ENCODE assay signal across 8 mouse cellular contexts in the genomic region with DNA sequence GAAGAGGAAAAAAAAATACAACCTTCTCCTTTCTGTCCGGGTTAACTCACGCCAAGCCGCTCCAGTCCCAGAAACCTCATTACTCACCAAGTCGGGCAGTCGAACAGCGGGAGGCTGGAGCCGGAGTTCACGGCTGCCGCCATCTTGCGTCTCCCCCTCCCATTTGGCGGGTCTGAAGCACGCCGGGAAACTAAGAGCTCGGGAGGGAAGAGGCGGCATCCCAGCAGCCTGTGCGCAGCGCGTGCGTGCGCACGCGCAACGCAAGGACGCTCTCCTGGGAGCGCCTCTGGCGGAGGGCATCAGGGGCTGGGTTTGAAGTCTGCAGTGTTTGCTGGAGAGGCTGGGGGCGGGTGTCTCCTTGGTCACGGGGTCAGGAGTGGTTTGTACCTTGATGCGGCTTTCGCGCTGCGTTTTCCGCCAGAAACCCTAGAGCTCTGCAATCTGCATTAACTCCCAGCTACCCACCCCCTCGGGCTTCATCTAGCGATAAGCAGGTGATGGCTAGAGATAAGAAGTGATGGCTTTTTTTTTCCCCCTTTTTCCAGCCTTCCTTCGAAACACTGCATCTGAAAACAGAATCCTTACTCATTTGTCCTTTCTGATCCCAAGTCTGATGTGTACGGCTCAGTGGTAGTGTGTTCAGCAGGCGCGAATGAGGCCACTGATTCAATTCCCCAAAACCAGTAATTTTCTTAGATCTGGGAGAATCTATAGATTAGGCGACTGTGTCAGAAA. TPM values are rescaled to one million over a fixed set of nuclear protein-coding genes. Genes with fewer than 3 reads are reported as not detected.
A peak's percentile ranks its signal among the peaks of the same experiment; 100 is the strongest.
DNase-seq lines count a peak whose midpoint lies in the region; ATAC-seq and TF ChIP-seq lines count a peak whose summit lies in the region.

A gene (minus strand): TSS at position 200 of the 735 bp plus-strand sequence.

- H3K9ac ChIP-seq in heart, embryonic 12.5 days = peak within 1 kb of the TSS; percentile 87
- H3K9ac ChIP-seq in kidney, postnatal 0 days (ENCODE audit: low read depth, low read length) = peak within 1 kb of the TSS; percentile 88
- peak within 1 kb of the TSS; percentile 94 for H3K9ac ChIP-seq in liver, embryonic 11.5 days (ENCODE audit: low read depth, low read length)
- H3K9ac ChIP-seq in stomach, embryonic 14.5 days (replicated peaks; ENCODE audit: low read depth, low read length) = peak within 1 kb of the TSS; percentile 89

- H3K36me3 ChIP-seq in heart, embryonic 12.5 days = peaks cover 38% of the 10 kb centered on the region
- H3K36me3 ChIP-seq in kidney, postnatal 0 days (ENCODE audit: insufficient read depth, low read length) = peaks cover 9% of the 10 kb centered on the region; the same call in 1 of the 2 replicates
- H3K36me3 ChIP-seq in liver, embryonic 11.5 days (ENCODE audit: control insufficient read depth, insufficient read depth, low read length) = peaks cover 16% of the 10 kb centered on the region
- H3K36me3 ChIP-seq in stomach, embryonic 14.5 days (ENCODE audit: control insufficient read depth, insufficient read depth, low read length) = peaks cover 22% of the 10 kb centered on the region

- peak; percentile 99 for ATAC-seq in erythroid progenitor cell, adult 5-6 weeks (replicated peaks; ENCODE audit: low FRiP score, poor library complexity, severe bottlenecking)
- peak; percentile 95 for ATAC-seq in heart, embryonic 12.5 days (ENCODE audit: insufficient number of reproducible peaks, low FRiP score)
- ATAC-seq in kidney, postnatal 0 days (replicated peaks; ENCODE audit: low FRiP score, low read depth) = peak; percentile 98
- ATAC-seq in liver, embryonic 11.5 days (replicated peaks; ENCODE audit: low FRiP score) = peak; percentile 98
- ATAC-seq in stomach, embryonic 14.5 days (ENCODE audit: insufficient number of reproducible peaks, insufficient read depth, low FRiP score, low read depth) = peak; percentile 99

- H3K4me2 ChIP-seq in heart, embryonic 12.5 days = peak within 1 kb of the TSS; percentile 87
- peak within 1 kb of the TSS; percentile 96 for H3K4me2 ChIP-seq in kidney, postnatal 0 days (ENCODE audit: low read length)
- H3K4me2 ChIP-seq in liver, embryonic 11.5 days = peak within 1 kb of the TSS; percentile 69
- H3K4me2 ChIP-seq in stomach, embryonic 14.5 days (replicated peaks; ENCODE audit: low read depth, low read length) = peak within 1 kb of the TSS; percentile 71

- under 1% methylated on average over 40 of the region's 40 CpGs for WGBS in heart, embryonic 12.5 days
- WGBS in kidney, postnatal 0 days = 1% methylated on average over 40 of the region's 40 CpGs
- WGBS in liver, embryonic 11.5 days = 1% methylated on average over 40 of the region's 40 CpGs
- under 1% methylated on average over 40 of the region's 40 CpGs for WGBS in stomach, embryonic 14.5 days

- H3K4me3 ChIP-seq in heart, embryonic 12.5 days = peak within 1 kb of the TSS; percentile 76
- peak within 1 kb of the TSS; percentile 82 for H3K4me3 ChIP-seq in kidney, postnatal 0 days (replicated peaks; ENCODE audit: low read depth, low read length)
- H3K4me3 ChIP-seq in liver, embryonic 11.5 days (ENCODE audit: low read depth, low read length) = peak within 1 kb of the TSS; percentile 84
- H3K4me3 ChIP-seq in stomach, embryonic 14.5 days (ENCODE audit: low read depth, low read length) = peak within 1 kb of the TSS; percentile 93

- DNase-seq in CD4-positive helper T cell, adult 2 months (ENCODE audit: low read depth, low spot score) = peak; percentile 99
- DNase-seq in brain, embryonic 18.5 days (ENCODE audit: low read depth, low spot score) = peak; percentile 90
- DNase-seq in kidney, postnatal 0 days (ENCODE audit: low spot score) = peak; percentile 97
- DNase-seq in liver, embryonic 11.5 days (ENCODE audit: low spot score) = peak; percentile 86
- DNase-seq in naive thymus-derived CD4-positive, alpha-beta T cell, adult 2 months (ENCODE audit: low read depth) = peak; percentile 94

- no peaks in the 10 kb centered on the region for H3K9me3 ChIP-seq in heart, embryonic 12.5 days (replicated peaks)
- H3K9me3 ChIP-seq in kidney, postnatal 0 days (replicated peaks; ENCODE audit: low read length) = no peaks in the 10 kb centered on the region
- no peaks in the 10 kb centered on the region for H3K9me3 ChIP-seq in liver, embryonic 11.5 days (ENCODE audit: control insufficient read depth, low read length)
- no peaks in the 10 kb centered on the region for H3K9me3 ChIP-seq in stomach, embryonic 14.5 days (ENCODE audit: control insufficient read depth, low read depth, low read length)

- peak; percentile 65 for TF ChIP-seq CTCF in kidney, postnatal 0 days (IDR thresholded peaks at IDR 0.05; ENCODE audit: low read depth)

- no peaks in the 10 kb centered on the region for H3K27me3 ChIP-seq in heart, embryonic 12.5 days (replicated peaks)
- no peaks in the 10 kb centered on the region for H3K27me3 ChIP-seq in kidney, postnatal 0 days (ENCODE audit: insufficient read depth, low read length)
- no peaks in the 10 kb centered on the region for H3K27me3 ChIP-seq in liver, embryonic 11.5 days (replicated peaks; ENCODE audit: control insufficient read depth, insufficient read depth, low read length)
- no peaks in the 10 kb centered on the region for H3K27me3 ChIP-seq in stomach, embryonic 14.5 days (ENCODE audit: control insufficient read depth, insufficient read depth, low read length)

- H3K27ac ChIP-seq in heart, embryonic 12.5 days (ENCODE audit: poor library complexity, severe bottlenecking) = peak within 1 kb of the TSS; percentile 74
- peak within 1 kb of the TSS; percentile 73 for H3K27ac ChIP-seq in kidney, postnatal 0 days
- H3K27ac ChIP-seq in liver, embryonic 11.5 days (ENCODE audit: low read depth, low read length) = peak within 1 kb of the TSS; percentile 72
- H3K27ac ChIP-seq in stomach, embryonic 14.5 days (ENCODE audit: low read length) = peak within 1 kb of the TSS; percentile 75

- H3K4me1 ChIP-seq in heart, embryonic 12.5 days (replicated peaks) = peaks cover 7% of the 10 kb centered on the region
- peaks cover 8% of the 10 kb centered on the region for H3K4me1 ChIP-seq in kidney, postnatal 0 days (replicated peaks; ENCODE audit: insufficient read depth, low read length)
- H3K4me1 ChIP-seq in liver, embryonic 11.5 days (replicated peaks; ENCODE audit: control insufficient read depth, insufficient read depth, low read length) = peaks cover 17% of the 10 kb centered on the region
- peaks cover 6% of the 10 kb centered on the region; the same call in 1 of the 2 replicates for H3K4me1 ChIP-seq in stomach, embryonic 14.5 days (ENCODE audit: control insufficient read depth, insufficient read depth, low read length)

RNA-seq across cellular contexts. Expression of the gene that starts here (rescaled TPM):
- total RNA-seq in erythroid progenitor cell, adult 5-6 weeks (2015; ENCODE audit: low replicate concordance) = 16.6 and 19.3 TPM in 2 replicates
- 24.5 and 36.2 TPM in 2 replicates for total RNA-seq in erythroid progenitor cell, adult 5-6 weeks (2017; ENCODE audit: low replicate concordance)
- polyA plus RNA-seq in heart, embryonic 12.5 days (2016; fragmentation: Nextera tagmentation; extraction: Ambion mirVana) = 28.6 and 30.0 TPM in 2 replicates
- 37.5 and 37.8 TPM in 2 replicates for polyA plus RNA-seq in kidney, postnatal 0 days (2015; fragmentation: Nextera tagmentation; extraction: Ambion mirVana)
- 44.0 and 50.5 TPM in 2 replicates for polyA plus RNA-seq in liver, embryonic 11.5 days (2014; fragmentation: Nextera tagmentation; extraction: Ambion mirVana)
- polyA plus RNA-seq in stomach, embryonic 14.5 days (2014; fragmentation: Nextera tagmentation; extraction: Ambion mirVana) = 55.9 and 57.9 TPM in 2 replicates

Comparison
In these comparisons a context has a peak if more than half of its experiments do, and no peak if none do; other contexts are left out.
1. Peak in every context shown above with its lines: DNase-seq, ATAC-seq, H3K4me3 ChIP-seq and H3K27ac ChIP-seq.